Mouse (Mus musculus): ENCODE data around the gene Zfc3h1. TPM values are rescaled to one million over a fixed set of nuclear protein-coding genes. Genes with fewer than 3 reads are reported as not detected.

Gene Zfc3h1
- polyA plus RNA-seq, 1 experiment from 2014 or later, result 28.9 TPM

DNA sequence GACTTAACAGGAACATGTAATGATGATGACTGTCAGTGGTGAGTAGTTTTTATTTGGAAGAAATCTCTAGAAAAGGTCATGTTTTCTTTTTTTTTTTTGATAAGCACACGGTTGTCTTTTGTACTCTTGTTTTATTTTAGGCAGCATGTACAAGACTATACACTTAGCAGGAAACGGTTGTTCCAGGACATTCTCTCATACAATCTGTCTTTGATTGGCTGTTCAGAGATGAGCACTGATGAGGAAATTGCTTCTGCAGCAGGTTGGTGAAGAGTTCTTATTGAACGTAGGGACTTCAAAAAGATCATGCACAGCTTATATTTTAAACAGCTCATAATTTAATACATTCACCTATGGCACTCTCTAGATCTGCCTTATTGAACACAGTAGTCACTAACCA, 29.3 kb downstream of the Zfc3h1 start:
- peaks cover 96% of the 10 kb centered on the region for H3K36me3 ChIP-seq (ENCODE audit: inconsistent target)
- no peak overlapping the region for H3K27ac ChIP-seq
- no peak overlapping the region for H3K4me3 ChIP-seq (ENCODE audit: inconsistent target)
- peaks cover 21% of the 10 kb centered on the region; the same call in 1 of the 2 replicates for H3K79me2 ChIP-seq (ENCODE audit: inconsistent target)
- 94% methylated on average over 3 of the region's 3 CpGs for WGBS (ENCODE audit: missing documents)

DNA sequence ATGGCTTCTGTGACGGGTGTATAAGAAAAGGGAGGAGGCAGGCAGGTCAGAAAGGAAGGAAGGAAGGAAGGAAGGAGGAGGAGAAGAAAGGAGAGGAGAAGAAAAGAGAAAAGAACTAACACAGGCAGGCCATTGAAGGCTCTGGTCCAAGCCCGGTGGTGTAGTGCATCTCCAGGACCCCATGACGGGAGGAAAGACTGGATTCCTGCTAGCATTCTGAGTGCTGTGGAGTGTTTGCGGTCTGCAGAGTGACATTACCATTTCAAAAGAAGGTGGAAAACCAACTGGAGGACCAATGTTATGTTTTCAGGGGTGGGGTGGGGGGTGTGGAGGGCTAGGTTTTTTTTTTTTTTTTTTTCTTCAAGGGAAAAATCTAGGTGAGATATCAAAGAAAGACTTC, 37.2 kb downstream of the Zfc3h1 start:
- WGBS (ENCODE audit: missing documents), result 91% methylated on average over 4 of the region's 4 CpGs
- peaks cover 93% of the 10 kb centered on the region for H3K36me3 ChIP-seq (ENCODE audit: inconsistent target)

GRCm38 (mm10) chr10:115425351-115425750, 40.6 kb downstream of the Zfc3h1 start:
- no peak overlapping the region for H3K27ac ChIP-seq
- peaks cover 89% of the 10 kb centered on the region for H3K36me3 ChIP-seq (ENCODE audit: inconsistent target)
- H3K4me3 ChIP-seq (ENCODE audit: inconsistent target), result no peak overlapping the region
- 93% methylated on average over 2 of the region's 2 CpGs for WGBS (ENCODE audit: missing documents)
- no peaks in the 10 kb centered on the region; the same call in 1 of the 2 replicates for H3K79me2 ChIP-seq (ENCODE audit: inconsistent target)

More for the DNA sequence above, 37.2 kb downstream of the Zfc3h1 start:
- no peak overlapping the region for H3K27ac ChIP-seq
- no peak overlapping the region for H3K4me3 ChIP-seq (ENCODE audit: inconsistent target)
- peaks cover under 1% of the 10 kb centered on the region; the same call in 1 of the 2 replicates for H3K79me2 ChIP-seq (ENCODE audit: inconsistent target)

- Histone ChIP-seq H3K4me3 (ENCODE audit: inconsistent target) (no peak overlapping the region), H3K79me2 (ENCODE audit: inconsistent target) (no peaks in the 10 kb centered on the region), H3K36me3 (ENCODE audit: inconsistent target) (peaks cover 28% of the 10 kb centered on the region), H3K27ac (no peak overlapping the region)
- WGBS (ENCODE audit: missing documents), result 94% methylated on average over 4 of the region's 4 CpGs
These were observed 52.5 kb downstream of the Zfc3h1 start for GRCm38 (mm10) chr10:115437286-115437685.

DNA sequence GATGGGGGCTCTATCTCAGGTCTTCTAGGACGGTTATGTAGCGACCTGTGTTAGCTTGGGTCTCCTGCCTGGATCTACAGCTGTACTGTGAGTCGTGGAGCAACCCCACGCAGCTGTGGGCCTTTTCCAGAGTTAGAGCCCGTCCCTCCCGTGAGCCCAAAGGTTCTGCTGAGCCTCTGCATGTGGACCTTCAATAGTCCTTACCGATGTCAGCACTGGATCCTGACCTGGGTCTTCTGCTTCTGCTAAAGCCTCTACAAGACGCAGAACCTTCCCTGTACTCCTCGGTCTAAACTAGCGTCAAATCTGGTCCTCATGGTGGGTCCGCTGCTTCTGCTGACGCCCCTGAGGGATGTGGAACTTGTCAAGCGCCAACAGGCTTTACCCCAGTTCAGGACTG, 63.9 kb downstream of the Zfc3h1 start:
- 93% methylated on average over 13 of the region's 13 CpGs for WGBS (ENCODE audit: missing documents)
- no peaks in the 10 kb centered on the region for H3K79me2 ChIP-seq (ENCODE audit: inconsistent target)
- no peak overlapping the region for H3K4me3 ChIP-seq (ENCODE audit: inconsistent target)
- H3K27ac ChIP-seq, result no peak overlapping the region
- no peaks in the 10 kb centered on the region for H3K36me3 ChIP-seq (ENCODE audit: inconsistent target)

DNA sequence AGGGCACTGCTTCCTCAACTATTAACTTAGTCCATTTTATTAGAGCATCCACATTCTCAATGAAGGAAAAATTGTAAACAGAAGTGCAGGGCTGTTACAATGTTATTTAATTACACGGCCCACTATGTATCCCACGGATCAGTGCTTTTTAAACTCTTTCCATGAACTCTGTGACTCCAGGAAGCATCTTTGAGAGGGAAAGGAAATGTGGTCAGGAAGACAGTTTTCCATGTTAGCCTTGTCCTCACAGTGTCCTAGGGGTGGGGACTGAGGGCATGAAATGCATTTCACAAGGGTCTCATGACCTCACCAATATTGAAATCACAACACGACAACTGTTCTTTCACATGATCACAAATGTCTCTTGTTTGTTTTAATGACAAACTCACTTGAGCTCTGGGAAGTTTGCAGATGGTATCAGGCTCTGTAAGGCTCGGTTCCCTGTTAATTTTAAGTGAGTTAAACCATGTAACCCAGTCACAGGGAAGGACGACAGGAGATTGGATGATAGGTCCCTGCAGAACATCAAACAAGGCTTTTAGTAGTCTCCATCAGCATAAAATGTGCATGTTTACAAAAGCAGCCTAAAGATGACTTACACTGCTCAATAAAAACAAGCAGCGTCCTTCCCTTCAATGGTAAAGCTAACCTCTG, 72.7 kb downstream of the Zfc3h1 start:
- Histone ChIP-seq H3K36me3 (ENCODE audit: inconsistent target) (no peaks in the 10 kb centered on the region), H3K79me2 (ENCODE audit: inconsistent target) (no peaks in the 10 kb centered on the region), H3K4me3 (ENCODE audit: inconsistent target) (no peak overlapping the region), H3K27ac (no peak overlapping the region)
- WGBS (ENCODE audit: missing documents), result 89% methylated on average over 6 of the region's 6 CpGs

GRCm38 (mm10) chr10:115462646-115463045, 77.9 kb downstream of the Zfc3h1 start:
- H3K4me3 ChIP-seq (ENCODE audit: inconsistent target), result no peak overlapping the region
- H3K79me2 ChIP-seq (ENCODE audit: inconsistent target), result no peaks in the 10 kb centered on the region
- no peak overlapping the region for H3K27ac ChIP-seq
- no peaks in the 10 kb centered on the region for H3K36me3 ChIP-seq (ENCODE audit: inconsistent target)
- WGBS (ENCODE audit: missing documents), result 9% methylated on average over 5 of the region's 5 CpGs

- WGBS (ENCODE audit: missing documents), result 61% methylated on average over 7 of the region's 7 CpGs
- Histone ChIP-seq H3K36me3 (ENCODE audit: inconsistent target) (no peaks in the 10 kb centered on the region), H3K27ac (no peak overlapping the region), H3K79me2 (ENCODE audit: inconsistent target) (no peaks in the 10 kb centered on the region), H3K4me3 (ENCODE audit: inconsistent target) (no peak overlapping the region)
These were observed 80.3 kb downstream of the Zfc3h1 start for GRCm38 (mm10) chr10:115465072-115465471.

DNA sequence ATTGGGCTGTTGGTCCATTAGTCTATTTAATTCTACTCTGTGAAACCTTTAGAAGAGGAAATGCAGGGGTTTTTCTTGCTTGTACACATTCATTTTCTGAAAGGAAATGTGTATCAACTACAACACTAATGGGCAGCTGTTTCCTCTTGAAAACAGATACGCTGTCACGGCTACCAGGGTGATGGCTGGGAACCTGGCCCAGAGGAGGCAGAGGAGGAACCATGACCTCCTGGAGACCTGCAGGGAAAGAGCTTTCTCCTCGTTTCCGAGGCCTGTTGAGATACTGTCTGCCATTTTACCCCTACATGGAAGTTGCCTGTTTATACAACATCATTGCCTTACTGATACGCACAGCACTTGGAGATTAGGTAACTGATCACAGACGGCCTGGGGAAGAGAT, 81.0 kb downstream of the Zfc3h1 start:
- WGBS (ENCODE audit: missing documents), result 17% methylated on average over 6 of the region's 6 CpGs
- no peak overlapping the region for H3K27ac ChIP-seq
- no peaks in the 10 kb centered on the region for H3K36me3 ChIP-seq (ENCODE audit: inconsistent target)
- no peaks in the 10 kb centered on the region for H3K79me2 ChIP-seq (ENCODE audit: inconsistent target)
- H3K4me3 ChIP-seq (ENCODE audit: inconsistent target), result no peak overlapping the region

DNA sequence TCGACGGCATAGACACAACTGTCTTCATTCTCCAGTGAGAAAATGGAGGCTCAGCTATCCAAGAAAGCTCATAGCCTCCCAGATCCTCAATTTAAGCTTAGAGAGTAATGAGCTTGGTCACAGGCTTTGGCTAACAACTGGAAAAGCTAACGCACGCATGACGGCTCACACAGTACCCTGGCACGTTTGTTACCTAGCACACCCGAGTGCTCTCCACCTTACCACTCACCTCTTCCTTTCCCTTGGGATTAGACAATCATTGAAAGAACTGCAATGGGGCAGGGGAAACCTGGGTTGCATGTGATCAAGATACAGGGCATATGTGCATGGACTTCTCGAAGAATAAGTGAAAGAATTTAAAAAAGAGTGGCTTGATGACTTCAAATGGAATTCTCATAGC, 83.2 kb downstream of the Zfc3h1 start:
- Histone ChIP-seq H3K36me3 (ENCODE audit: inconsistent target) (no peaks in the 10 kb centered on the region), H3K27ac (no peak overlapping the region), H3K79me2 (ENCODE audit: inconsistent target) (no peaks in the 10 kb centered on the region), H3K4me3 (ENCODE audit: inconsistent target) (no peak overlapping the region)
- 100% methylated on average over 8 of the region's 8 CpGs for WGBS (ENCODE audit: missing documents)

GRCm38 (mm10) chr10:115468632-115469031, 83.9 kb downstream of the Zfc3h1 start:
- Histone ChIP-seq H3K79me2 (ENCODE audit: inconsistent target) (no peaks in the 10 kb centered on the region), H3K4me3 (ENCODE audit: inconsistent target) (no peak overlapping the region), H3K27ac (no peak overlapping the region), H3K36me3 (ENCODE audit: inconsistent target) (no peaks in the 10 kb centered on the region)
- 94% methylated on average over 7 of the region's 7 CpGs for WGBS (ENCODE audit: missing documents)

DNA sequence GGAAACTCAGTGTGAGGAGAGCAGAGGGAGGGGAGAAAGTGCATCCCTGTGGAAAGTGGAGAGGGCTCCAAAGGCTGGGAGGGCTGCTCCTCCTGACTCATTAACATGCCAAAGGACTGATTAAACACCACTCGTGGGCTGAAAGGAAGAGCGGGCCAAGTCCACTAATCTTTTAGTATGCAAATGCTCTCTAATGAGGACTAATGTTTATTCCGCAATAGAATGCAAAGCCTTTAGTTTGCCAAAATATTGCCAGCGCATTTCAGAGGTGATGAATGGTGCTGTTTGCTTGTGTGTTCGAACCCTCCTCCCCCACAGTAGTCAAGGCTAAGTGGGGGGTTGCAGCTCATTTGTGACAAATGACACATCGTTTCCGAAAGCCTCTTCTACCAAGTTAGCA, 84.3 kb downstream of the Zfc3h1 start:
- 92% methylated on average over 7 of the region's 7 CpGs for WGBS (ENCODE audit: missing documents)
- Histone ChIP-seq H3K36me3 (ENCODE audit: inconsistent target) (no peaks in the 10 kb centered on the region), H3K27ac (no peak overlapping the region), H3K79me2 (ENCODE audit: inconsistent target) (no peaks in the 10 kb centered on the region), H3K4me3 (ENCODE audit: inconsistent target) (no peak overlapping the region)

DNA sequence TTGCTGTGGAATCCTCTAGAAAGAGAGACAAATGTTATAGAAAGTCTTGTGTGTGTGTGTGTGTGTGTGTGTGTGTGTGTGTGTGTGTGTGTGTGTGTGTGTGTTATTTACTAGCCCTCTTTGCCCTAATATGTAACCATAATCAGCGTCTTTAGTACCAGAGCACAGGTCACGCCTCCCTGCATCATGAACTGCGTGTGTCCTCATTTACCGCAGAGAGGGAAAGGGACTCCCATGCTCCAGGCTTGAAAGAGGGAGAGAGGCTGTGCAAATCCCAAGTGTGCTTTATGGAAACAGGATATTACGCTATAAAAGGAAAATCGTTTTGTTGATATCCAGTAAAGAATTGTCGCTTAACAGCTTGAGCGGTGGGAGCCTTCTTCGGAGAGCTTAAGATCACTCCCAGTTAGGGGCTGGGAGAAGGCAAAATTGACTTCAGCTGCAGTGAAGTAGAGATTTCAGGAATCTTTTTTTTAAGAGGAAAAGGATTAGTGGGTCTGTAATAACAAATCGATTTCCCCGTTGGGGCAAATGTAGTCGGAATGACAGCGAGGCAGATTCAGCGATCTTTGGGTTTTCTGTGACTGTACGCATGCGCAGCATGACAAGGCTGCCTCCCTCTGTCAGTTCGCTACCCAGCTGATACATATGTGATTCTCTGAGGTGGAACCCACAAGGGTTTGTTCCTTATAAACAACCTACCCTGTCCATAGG, 86.0 kb downstream of the Zfc3h1 start:
- 60% methylated on average over 17 of the region's 17 CpGs for WGBS (ENCODE audit: missing documents)
- Histone ChIP-seq H3K4me3 (ENCODE audit: inconsistent target) (no peak overlapping the region), H3K36me3 (ENCODE audit: inconsistent target) (no peaks in the 10 kb centered on the region), H3K27ac (no peak overlapping the region), H3K79me2 (ENCODE audit: inconsistent target) (no peaks in the 10 kb centered on the region)

- Histone ChIP-seq H3K27ac (no peak overlapping the region), H3K4me3 (ENCODE audit: inconsistent target) (no peak overlapping the region), H3K79me2 (ENCODE audit: inconsistent target) (no peaks in the 10 kb centered on the region), H3K36me3 (ENCODE audit: inconsistent target) (no peaks in the 10 kb centered on the region)
- WGBS (ENCODE audit: missing documents), result 88% methylated on average over 6 of the region's 6 CpGs
These were observed 88.6 kb downstream of the Zfc3h1 start for GRCm38 (mm10) chr10:115473213-115473961.

DNA sequence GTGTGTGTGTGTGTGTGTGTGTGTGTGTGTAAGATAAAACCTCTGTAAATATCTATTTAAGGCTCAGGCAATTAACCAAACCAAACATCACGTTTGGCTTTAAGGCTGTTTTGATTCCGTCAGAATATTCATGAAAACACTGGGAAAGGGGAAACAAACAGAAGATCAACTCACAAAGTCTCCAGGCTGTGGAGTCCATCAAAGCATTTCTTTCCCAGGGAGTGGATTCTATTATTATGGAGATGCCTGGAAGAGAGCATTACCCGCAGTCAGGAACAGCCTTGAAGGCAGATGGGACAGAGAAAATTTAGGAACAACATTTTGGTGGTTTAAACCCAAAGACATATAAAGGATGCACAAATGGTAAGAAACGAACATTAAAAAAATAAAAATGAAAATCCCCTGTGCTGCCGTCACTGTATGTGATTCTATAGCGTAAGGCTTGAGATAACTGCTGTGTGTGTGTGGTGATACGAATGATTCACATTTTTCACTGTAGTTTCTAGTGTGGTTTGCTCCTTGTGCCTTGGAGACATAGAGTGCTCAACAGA, 90.3 kb downstream of the Zfc3h1 start:
- Histone ChIP-seq H3K27ac (no peak overlapping the region), H3K4me3 (ENCODE audit: inconsistent target) (no peak overlapping the region), H3K79me2 (ENCODE audit: inconsistent target) (no peaks in the 10 kb centered on the region), H3K36me3 (ENCODE audit: inconsistent target) (no peaks in the 10 kb centered on the region)
- WGBS (ENCODE audit: missing documents), result 90% methylated on average over 7 of the region's 7 CpGs
